Mouse (Mus musculus): Measurements from ENCODE around the gene Hoxa4.

Gene Hoxa4

GRCm38 (mm10) chr6:52183311-52184080 is 8.1 kb downstream of the Hoxa4 start:
- ATAC-seq (ENCODE audit: insufficient number of reproducible peaks, low FRiP score, low TSS enrichment): no peak

GRCm38 (mm10) chr6:52182793-52183192 is 8.8 kb downstream of the Hoxa4 start:
- no peak for ATAC-seq (ENCODE audit: insufficient number of reproducible peaks, low FRiP score, low TSS enrichment)

GRCm38 (mm10) chr6:52182030-52182429 is 9.5 kb downstream of the Hoxa4 start:
- ATAC-seq (ENCODE audit: insufficient number of reproducible peaks, low FRiP score, low TSS enrichment): no peak

- no peak for ATAC-seq (ENCODE audit: insufficient number of reproducible peaks, low FRiP score, low TSS enrichment)
These were observed 10.8 kb downstream of the Hoxa4 start for GRCm38 (mm10) chr6:52180726-52181125.

- no peak for ATAC-seq (ENCODE audit: insufficient number of reproducible peaks, low FRiP score, low TSS enrichment)
These were observed 11.3 kb downstream of the Hoxa4 start for GRCm38 (mm10) chr6:52180213-52180710.

GRCm38 (mm10) chr6:52179690-52180089 is 11.9 kb downstream of the Hoxa4 start:
- ATAC-seq (ENCODE audit: insufficient number of reproducible peaks, low FRiP score, low TSS enrichment): no peak

- no peak for ATAC-seq (ENCODE audit: insufficient number of reproducible peaks, low FRiP score, low TSS enrichment)
These were observed 12.5 kb downstream of the Hoxa4 start for GRCm38 (mm10) chr6:52178918-52179665.

- no peak for ATAC-seq (ENCODE audit: insufficient number of reproducible peaks, low FRiP score, low TSS enrichment)
These were observed 13.7 kb downstream of the Hoxa4 start for GRCm38 (mm10) chr6:52177806-52178205.

GRCm38 (mm10) chr6:52177061-52177735 is 14.4 kb downstream of the Hoxa4 start, which contains the start of gene 5730596B20Rik:
Gene 5730596B20Rik (plus strand): TSS chr6:52177498.
- no peak for ATAC-seq (ENCODE audit: insufficient number of reproducible peaks, low FRiP score, low TSS enrichment)

- no peak for ATAC-seq (ENCODE audit: insufficient number of reproducible peaks, low FRiP score, low TSS enrichment)
These were observed 15.2 kb downstream of the Hoxa4 start for GRCm38 (mm10) chr6:52176391-52176790.

GRCm38 (mm10) chr6:52175864-52176263 is 15.7 kb downstream of the Hoxa4 start:
- ATAC-seq (ENCODE audit: insufficient number of reproducible peaks, low FRiP score, low TSS enrichment): no peak

- ATAC-seq (ENCODE audit: insufficient number of reproducible peaks, low FRiP score, low TSS enrichment): no peak
These were observed 16.4 kb downstream of the Hoxa4 start for GRCm38 (mm10) chr6:52174968-52175751.

- ATAC-seq (ENCODE audit: insufficient number of reproducible peaks, low FRiP score, low TSS enrichment): no peak
These were observed 17.9 kb downstream of the Hoxa4 start for GRCm38 (mm10) chr6:52173648-52174047.

- no peak for ATAC-seq (ENCODE audit: insufficient number of reproducible peaks, low FRiP score, low TSS enrichment)
These were observed 19.1 kb downstream of the Hoxa4 start for GRCm38 (mm10) chr6:52172501-52172900.

- ATAC-seq (ENCODE audit: insufficient number of reproducible peaks, low FRiP score, low TSS enrichment): no peak
These were observed 19.6 kb downstream of the Hoxa4 start for GRCm38 (mm10) chr6:52171938-52172337.

GRCm38 (mm10) chr6:52171331-52171730 is 20.2 kb downstream of the Hoxa4 start:
- no peak for ATAC-seq (ENCODE audit: insufficient number of reproducible peaks, low FRiP score, low TSS enrichment)

GRCm38 (mm10) chr6:52170898-52171223 is 20.7 kb downstream of the Hoxa4 start:
- ATAC-seq (ENCODE audit: insufficient number of reproducible peaks, low FRiP score, low TSS enrichment): no peak

- ATAC-seq (ENCODE audit: insufficient number of reproducible peaks, low FRiP score, low TSS enrichment): no peak
These were observed 21.2 kb downstream of the Hoxa4 start for GRCm38 (mm10) chr6:52170166-52170897.

GRCm38 (mm10) chr6:52169499-52170165 is 21.9 kb downstream of the Hoxa4 start:
- ATAC-seq (ENCODE audit: insufficient number of reproducible peaks, low FRiP score, low TSS enrichment): no peak

All from cerebellum, adult (tissue).